29 mouse cellular contexts compared by ENCODE assay signal in the genomic region with DNA sequence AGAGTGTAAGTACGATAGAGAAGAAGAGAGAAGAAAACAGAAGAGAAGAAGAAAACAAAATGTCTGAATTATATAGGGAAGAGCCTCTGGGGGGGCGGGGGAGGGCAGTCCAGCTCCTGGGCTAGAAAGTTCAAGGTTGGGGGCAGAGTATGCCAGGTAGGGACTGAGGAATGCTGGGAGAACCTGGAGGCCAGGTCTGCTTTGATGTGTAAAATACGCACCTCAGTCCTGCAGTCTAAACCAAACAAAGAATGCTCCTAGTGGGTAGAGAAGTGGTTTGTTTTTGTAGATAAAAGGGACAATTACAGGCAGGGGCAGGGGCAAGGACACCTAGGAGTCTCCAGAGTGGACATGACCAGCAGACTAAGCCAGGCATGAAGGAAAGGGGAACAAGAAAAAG. TPM values are rescaled to one million over a fixed set of nuclear protein-coding genes. Genes with fewer than 3 reads are reported as not detected.
"Had no signal": no experiment of that assay in that cellular context is flagged by ENCODE, and none has a peak within 500 bp of the region (broad histone marks: within the 10 kb centered on the region; RNA-seq: fewer than 3 reads in every experiment).

No protein-coding gene starts in this region.

- H3K27ac ChIP-seq: heart, embryonic 13.5 days; heart, embryonic 15.5 days; hindbrain, embryonic 13.5 days; hindbrain, embryonic 15.5 days; hindbrain, postnatal 0 days; layer of hippocampus, adult 2 months; left cerebral cortex, adult 2 months; limb, embryonic 10.5 days; limb, embryonic 12.5 days; liver, embryonic 13.5 days; liver, embryonic 15.5 days had no signal

- H3K9ac ChIP-seq: hindbrain, embryonic 15.5 days; limb, embryonic 12.5 days; liver, embryonic 13.5 days; liver, embryonic 15.5 days had no signal

- DNase-seq: gastrocnemius, postnatal 25 days; heart, adult 18-20 months; heart, postnatal 14 days; heart, postnatal 36 days; kidney, adult 11 months; kidney, adult 2 months; kidney, postnatal 10 days; kidney, postnatal 25 days; kidney, postnatal 4 days; liver; liver, embryonic 13.5 days had no signal

- H3K27me3 ChIP-seq: heart, embryonic 13.5 days; heart, embryonic 15.5 days; hindbrain, embryonic 13.5 days; hindbrain, embryonic 15.5 days; limb, embryonic 12.5 days had no signal

- H3K36me3 ChIP-seq: liver, embryonic 13.5 days; liver, embryonic 15.5 days had no signal

- H3K4me3 ChIP-seq: heart, embryonic 13.5 days; heart, embryonic 15.5 days; hindbrain, embryonic 13.5 days; hindbrain, embryonic 15.5 days; layer of hippocampus, adult 2 months; left cerebral cortex, adult 2 months; limb, embryonic 10.5 days; limb, embryonic 12.5 days; liver, embryonic 13.5 days; liver, embryonic 15.5 days had no signal

- H3K9me3 ChIP-seq: heart, embryonic 13.5 days; heart, embryonic 15.5 days; hindbrain, embryonic 13.5 days; hindbrain, embryonic 15.5 days; limb, embryonic 10.5 days; limb, embryonic 12.5 days; liver, embryonic 13.5 days; liver, embryonic 15.5 days had no signal

RNA-seq across cellular contexts. Expression of a gene that starts 7.6 kb away (rescaled TPM):
- total RNA-seq: gastrocnemius, adult 8-10 months; gastrocnemius, postnatal 25 days; hematopoietic stem cell, adult 5-6 weeks had no signal

RNA-seq across cellular contexts. Expression of a gene that starts 29.6 kb away (rescaled TPM):
- total RNA-seq: gastrocnemius, postnatal 25 days had no signal

RNA-seq across cellular contexts. Expression of a gene that starts 51.6 kb away (rescaled TPM):
- total RNA-seq: gastrocnemius, adult 18-20 months; gastrocnemius, adult 8-10 months; gastrocnemius, postnatal 25 days; gastrocnemius, postnatal 4 days; heart, postnatal 36 days; hindbrain, postnatal 0 days; layer of hippocampus, adult 2 months; layer of hippocampus, postnatal 10 days; layer of hippocampus, postnatal 25 days; left cerebral cortex, adult 2 months; left cerebral cortex, postnatal 10 days; left cerebral cortex, postnatal 36 days had no signal
- polyA plus RNA-seq: liver, embryonic 13.5 days; liver, embryonic 15.5 days had no signal
